Mouse (Mus musculus): ENCODE measurements around the gene Spink2. TPM values are rescaled to one million over a fixed set of nuclear protein-coding genes. Genes with fewer than 3 reads are reported as not detected.

The Spink2 gene
- polyA plus RNA-seq, 2 experiments from 2014 or later, result 0.73 TPM; not detected in 1

Other genes starting within 250 kb of the Spink2 start
- gene Srp72, start 236.8 kb downstream of the Spink2 start, polyA plus RNA-seq (2017; shearing (Covaris generic)), result 100 to 1,000 TPM; 123 to 144 TPM
- not detected for gene Arl9, start 207.4 kb downstream of the Spink2 start, polyA plus RNA-seq (2017; shearing (Covaris generic))
- gene Thegl, start 195.4 kb downstream of the Spink2 start, polyA plus RNA-seq (2017; shearing (Covaris generic)), result not detected
- gene Hopx, start 96.3 kb downstream of the Spink2 start, polyA plus RNA-seq (2017; shearing (Covaris generic)), result 10 to 100 TPM; 17.5 to 20.6 TPM
- gene Rest, start 54.0 kb upstream of the Spink2 start, polyA plus RNA-seq (2017; shearing (Covaris generic)), result 10 to 100 TPM; 16.3 to 17.6 TPM
- 1 to 10 TPM; 5.0 to 8.3 TPM for gene Noa1, start 98.6 kb upstream of the Spink2 start, polyA plus RNA-seq (2017; shearing (Covaris generic))
- 10 to 100 TPM; 45.0 to 49.2 TPM for gene Polr2b, start 98.7 kb upstream of the Spink2 start, polyA plus RNA-seq (2017; shearing (Covaris generic))
- gene Igfbp7, start 196.6 kb upstream of the Spink2 start, polyA plus RNA-seq (2017; shearing (Covaris generic)), result under 1 TPM in 1 of 2 experiments, not detected in 1; 0.44 TPM